Mouse (Mus musculus) 416B (cell line): ENCODE results near the gene Ndel1.
A peak's percentile ranks its signal among the peaks of the same experiment; 100 is the strongest.
"Not testable (repeated sequence)": the region's sequence is repeated elsewhere in the genome, so short reads cannot be mapped to it uniquely, and the experiment has no call there.

Source experiments
- DNase-seq: peaks from one replicate; pipeline ENCODE4 v3.0.0; 2011; ENCODE audit warnings: low read depth

Ndel1 gene

DNA sequence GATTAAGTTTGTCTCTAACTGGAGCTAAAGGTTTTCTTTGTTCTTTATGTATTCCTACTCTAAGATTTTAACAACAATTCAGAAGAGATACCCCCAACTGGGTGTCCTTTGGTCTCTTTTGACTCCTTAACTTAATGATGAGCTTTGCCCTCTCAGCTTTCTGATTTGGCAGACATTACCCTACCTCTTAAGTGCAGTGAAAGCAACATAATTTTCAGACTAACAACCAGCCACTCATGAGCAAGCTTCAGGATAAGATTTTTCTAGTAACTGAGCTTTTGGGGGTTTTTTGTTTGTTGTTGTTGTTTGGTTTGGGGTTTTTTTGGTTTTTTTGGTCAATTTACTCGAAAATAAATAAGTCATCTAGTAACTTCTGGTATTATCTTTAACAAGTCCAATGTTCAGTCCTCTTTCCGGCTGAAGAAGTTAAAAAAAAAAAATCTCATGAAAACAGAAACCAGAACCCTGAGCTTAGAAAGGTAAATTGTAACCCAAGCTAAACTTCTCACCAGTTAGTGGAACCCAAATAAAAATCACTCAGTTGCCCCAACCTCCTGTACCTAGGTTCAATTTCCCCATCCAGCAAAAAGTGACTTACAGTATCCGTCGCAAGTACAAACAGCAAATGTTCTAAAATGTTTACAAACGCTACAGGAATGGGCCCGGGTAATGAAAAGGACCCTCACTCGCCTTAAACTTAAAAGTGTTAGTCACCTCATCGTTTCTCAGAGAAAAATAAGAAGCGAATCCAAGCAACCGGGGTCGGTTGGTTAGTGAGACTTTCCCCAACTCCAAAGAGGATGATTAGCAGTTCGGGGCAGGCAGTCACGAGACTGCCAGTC is 19.8 kb downstream of the Ndel1 start:
- peak; percentile 42 for DNase-seq

- no peak for DNase-seq
Observed at GRCm38 (mm10) chr11:68850862-68851261, 20.8 kb downstream of the Ndel1 start.

DNA sequence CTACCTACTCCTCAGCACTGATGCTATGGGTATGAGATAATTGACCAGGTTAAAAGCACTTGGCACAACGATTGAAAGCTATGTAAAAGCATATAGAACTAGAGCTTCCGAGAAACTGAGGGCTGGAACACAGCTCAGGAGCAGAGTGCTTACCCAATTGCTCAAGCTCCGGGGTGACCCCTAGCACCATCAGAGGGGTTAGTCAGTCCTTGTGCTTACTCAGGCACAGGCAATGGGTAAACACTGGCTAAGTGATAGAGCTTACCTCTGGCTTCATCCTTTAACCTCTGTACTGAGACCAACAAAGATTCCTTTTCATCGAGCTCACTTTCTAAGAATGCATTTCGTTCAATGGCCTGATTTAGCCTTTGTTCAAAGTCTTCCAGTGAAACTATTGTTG is 32.1 kb downstream of the Ndel1 start:
- no peak for DNase-seq

DNA sequence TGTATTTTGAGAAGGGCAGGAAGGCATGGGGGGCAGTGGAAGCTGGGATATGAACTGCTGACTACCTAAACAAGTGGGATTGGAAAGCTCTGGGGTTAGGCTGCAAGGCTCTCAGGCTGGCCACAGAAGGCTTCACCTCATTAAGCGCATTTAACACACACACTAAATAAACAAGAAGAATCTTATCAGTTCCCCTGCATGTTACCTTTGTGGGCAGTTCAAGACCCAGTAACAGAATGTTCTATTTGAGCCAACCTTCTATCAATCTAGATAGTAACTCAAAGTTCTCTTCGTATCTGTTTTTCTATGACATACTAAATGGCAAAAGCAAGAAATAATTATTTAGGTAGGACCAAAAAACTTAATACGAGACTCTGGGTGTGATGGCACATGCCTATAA is 36.6 kb downstream of the Ndel1 start:
- DNase-seq: peak; percentile 22

- peak; percentile 39 for DNase-seq
Observed at GRCm38 (mm10) chr11:68833593-68833992, 38.1 kb downstream of the Ndel1 start.

DNA sequence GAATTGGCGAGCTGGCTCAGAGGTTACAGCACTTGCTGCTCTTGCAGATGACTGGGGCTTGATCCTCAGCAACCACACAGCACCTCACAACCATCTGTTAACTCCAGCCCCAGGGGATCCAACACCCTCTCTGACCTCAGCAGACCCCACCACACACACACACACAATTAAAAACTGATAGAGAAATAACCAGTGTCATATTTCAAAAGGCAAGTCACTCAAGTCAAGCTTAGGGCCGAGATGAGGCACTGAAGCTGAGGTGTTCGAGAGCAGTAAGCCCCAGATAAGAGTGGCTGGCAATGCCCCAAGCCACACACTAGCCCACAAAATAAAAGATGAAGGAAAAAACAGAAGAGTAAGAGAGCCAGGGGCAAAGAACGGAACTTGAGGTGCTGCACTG is 38.9 kb downstream of the Ndel1 start:
- peak; percentile 96 for DNase-seq

DNA sequence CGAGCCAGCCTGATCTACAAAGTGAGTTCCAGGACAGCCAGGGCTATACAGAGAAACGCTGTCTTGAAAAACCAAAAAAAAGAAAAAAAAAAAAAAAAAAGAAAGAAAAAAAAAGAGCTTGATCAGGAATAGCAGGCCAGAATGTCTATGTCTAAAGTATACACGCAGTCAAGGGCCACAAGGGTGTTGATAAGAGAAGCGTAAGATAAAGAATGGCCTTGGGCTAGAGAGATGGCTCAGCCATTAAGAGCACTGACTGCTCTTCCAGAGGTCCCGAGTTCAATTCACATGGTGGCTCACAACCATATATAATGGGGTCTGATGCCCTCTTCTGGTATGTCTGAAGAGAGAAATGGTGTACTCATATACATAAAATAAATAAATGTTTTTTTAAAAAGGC is 40.1 kb downstream of the Ndel1 start:
- DNase-seq: not testable (repeated sequence)

- DNase-seq: no peak
Observed at GRCm38 (mm10) chr11:68826735-68827134, 44.9 kb downstream of the Ndel1 start.

DNA sequence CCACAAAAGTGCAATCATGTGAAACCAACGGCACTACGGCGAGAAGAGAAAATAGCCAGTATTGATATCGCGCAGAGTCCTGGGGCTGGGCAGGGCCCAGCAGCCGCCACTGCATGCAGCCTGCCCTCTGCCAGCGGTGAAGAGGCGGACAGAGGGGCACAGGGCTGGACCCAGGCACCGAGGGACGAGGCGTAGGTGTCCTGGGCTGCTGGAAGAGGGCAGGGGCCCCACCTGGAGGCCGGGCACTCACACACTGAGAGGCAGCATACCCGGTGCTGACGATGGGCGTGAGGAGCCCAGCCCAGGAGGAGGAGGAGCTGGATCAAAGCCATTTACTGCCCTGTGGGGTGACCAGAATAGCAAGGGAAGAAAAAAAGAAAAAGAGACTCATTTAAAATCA is 49.3 kb downstream of the Ndel1 start:
- no peak for DNase-seq

- no peak for DNase-seq
Observed at GRCm38 (mm10) chr11:68819226-68819805, 52.3 kb downstream of the Ndel1 start.

DNA sequence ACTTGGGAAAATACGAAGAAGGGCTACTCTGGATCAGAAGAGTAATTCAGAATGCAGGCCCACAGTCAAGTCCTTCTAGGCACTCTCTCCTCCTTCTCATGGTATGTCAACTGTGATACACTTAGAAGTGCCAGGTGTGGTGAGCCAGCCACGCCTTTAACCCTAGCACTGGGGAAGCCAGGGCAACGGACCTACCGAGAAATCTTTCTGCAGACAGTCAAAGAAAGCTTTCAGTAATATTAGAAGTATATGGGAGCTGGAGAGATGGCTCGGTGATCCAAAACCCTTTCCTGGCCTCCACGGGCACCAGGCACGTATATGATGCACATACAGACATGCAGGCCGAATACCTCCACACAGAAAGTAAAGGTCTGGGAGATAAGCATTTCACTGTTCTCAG is 53.2 kb downstream of the Ndel1 start:
- DNase-seq: no peak

GRCm38 (mm10) chr11:68811881-68812577 is 59.6 kb downstream of the Ndel1 start:
- no peak for DNase-seq

GRCm38 (mm10) chr11:68807787-68808186 is 63.9 kb downstream of the Ndel1 start:
- peak; percentile 61 for DNase-seq

GRCm38 (mm10) chr11:68805148-68805547 is 66.5 kb downstream of the Ndel1 start:
- peak; percentile 60 for DNase-seq

DNA sequence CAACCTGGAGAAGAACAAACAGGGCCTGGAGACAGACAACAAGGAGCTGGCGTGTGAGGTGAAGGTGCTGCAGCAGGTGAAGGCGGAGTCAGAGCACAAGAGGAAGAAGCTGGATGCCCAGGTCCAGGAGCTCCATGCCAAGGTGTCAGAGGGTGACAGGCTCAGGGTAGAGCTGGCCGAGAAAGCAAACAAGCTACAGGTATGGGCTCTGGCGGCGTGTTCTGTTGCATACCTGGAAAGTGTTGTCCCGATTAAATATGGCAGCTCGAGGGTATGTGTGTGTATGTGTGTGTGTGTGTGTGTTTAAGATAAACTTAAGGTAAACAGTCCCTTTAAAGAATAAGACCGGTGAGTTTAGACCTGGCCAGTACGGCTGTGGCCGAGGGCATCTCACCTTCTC is 73.4 kb downstream of the Ndel1 start:
- no peak for DNase-seq

GRCm38 (mm10) chr11:68791794-68792193 is 79.9 kb downstream of the Ndel1 start:
- DNase-seq: no peak

DNA sequence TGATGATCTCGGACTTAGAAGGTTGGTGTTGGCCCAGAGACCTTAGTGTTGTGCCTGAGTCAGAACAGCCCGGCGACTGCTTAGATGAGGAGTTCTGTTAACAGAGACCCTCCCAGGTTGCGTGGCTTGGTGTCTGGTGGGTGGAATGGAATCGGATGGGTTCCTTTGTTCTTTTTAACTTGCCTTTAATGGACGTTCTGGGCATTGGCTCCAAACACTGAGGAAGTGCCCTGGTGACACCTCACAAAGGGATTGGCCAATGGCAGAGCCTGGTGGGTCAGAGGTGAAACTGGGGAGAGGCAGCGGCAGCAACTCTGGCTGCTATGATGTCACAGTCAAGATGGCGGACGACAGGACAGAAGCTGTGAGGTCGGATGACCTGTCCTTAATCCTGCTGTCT is 80.9 kb downstream of the Ndel1 start:
- no peak for DNase-seq

DNA sequence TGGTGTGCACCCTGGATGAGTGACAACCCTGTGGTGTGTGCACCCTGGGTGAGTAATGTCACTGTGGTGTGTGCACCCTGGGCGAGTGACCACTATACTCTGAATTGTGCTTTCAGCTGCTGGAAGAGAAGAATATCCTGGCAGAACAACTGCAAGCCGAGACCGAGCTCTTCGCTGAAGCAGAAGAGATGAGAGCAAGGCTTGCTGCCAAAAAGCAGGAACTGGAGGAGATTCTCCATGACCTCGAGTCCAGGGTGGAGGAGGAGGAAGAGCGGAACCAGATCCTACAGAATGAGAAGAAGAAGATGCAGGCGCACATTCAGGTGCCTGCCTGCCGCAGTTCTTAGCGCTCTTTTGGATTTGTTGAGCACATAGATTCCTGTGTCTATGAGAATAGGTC is 84.4 kb downstream of the Ndel1 start:
- no peak for DNase-seq

- no peak for DNase-seq
Observed at GRCm38 (mm10) chr11:68785813-68786212, 85.8 kb downstream of the Ndel1 start.

DNA sequence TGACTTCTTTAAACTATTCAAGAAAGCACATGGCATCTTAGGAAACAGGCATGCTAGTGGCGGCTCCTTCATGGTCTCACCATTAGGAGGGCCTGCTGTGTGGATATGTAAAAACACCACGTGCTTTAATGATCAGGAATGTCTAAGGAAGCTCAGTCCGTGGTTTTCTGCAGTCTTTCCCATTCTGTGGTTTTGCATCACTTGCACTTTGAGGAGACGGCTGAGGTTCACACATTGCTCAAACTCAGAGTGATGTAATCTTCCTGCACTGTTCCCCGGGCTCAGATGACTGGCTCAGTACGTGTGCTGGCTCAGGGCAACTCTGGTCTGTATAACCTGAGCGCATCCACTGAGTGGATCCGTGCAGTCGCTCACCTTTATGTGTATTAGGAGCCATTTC is 89.3 kb downstream of the Ndel1 start:
- DNase-seq: peak; percentile 64

DNA sequence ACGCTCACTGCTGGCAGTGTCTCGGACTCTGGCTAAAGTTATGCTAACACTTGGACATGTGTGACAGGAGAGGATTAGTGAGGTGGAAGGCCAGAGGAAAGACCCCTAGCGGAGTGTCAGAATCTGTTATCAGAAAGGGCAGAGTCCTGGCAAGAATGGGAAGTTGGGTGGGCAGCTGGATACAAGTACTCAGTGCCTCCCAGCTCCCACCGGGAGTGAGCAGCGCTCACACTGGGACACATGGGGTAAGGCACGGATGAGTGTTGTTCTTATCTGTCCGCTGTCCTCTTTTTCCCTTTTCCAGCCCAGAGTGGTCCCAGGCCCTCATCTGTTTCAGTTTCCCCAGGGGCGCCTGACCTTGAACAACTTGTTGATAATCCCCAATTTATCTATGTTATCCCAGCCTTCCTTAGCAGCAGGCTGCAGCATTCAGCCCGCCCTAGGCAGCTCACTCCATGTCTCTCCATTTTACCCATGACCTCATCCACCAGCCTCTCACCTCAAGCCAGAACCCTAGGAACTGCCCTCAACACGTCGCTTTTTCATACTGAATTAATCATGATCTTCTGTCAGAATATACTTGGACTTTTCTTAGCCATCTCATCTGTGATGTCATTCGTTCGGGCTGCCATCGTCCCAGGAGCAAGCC is 91.1 kb downstream of the Ndel1 start:
- no peak for DNase-seq

- no peak for DNase-seq
Observed at GRCm38 (mm10) chr11:68779735-68780465, 91.8 kb downstream of the Ndel1 start.
